Mouse (Mus musculus): Measurements from ENCODE around the gene Olfr641. TPM values are rescaled to one million over a fixed set of nuclear protein-coding genes. Genes with fewer than 3 reads are reported as not detected.

The Olfr641 gene
- total RNA-seq (2021) = not detected

GRCm38 (mm10) chr7:104035145-104035544, at the start of gene Olfr641:
Olfr641 (plus strand) TSS chr7:104035445.
- DNase-seq = no peak
- intact Hi-C loops (cut with DNase I) = no loop called here

- no peak for DNase-seq
- intact Hi-C loops (cut with DNase I) = no loop called here
These were observed 36.8 kb upstream of the Olfr641 start, which contains the start of gene Olfr638 for GRCm38 (mm10) chr7:103998446-103998845. Olfr638 (plus strand) TSS chr7:103998746.

DNA sequence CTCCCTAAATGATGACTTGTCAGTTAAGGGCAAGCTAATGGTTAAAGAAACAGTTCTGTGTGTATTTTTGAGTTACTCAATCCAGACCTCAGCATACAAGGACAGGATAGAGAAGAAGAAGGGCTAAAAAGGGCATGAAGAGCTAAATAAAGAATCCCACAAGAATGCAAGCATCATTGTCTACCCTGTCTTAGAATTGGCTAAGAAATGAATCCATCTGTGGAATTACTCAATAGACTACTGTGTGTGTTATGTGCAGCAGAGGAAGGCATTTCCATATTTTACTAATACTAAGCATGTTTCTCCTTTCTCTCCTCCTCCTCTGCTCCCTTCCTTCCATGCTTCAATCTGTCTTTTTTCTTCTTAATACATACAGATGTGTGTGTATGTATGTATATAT, 36.1 kb upstream of the Olfr641 start:
- intact Hi-C loops (cut with DNase I) = no loop called here
- no peak for DNase-seq

- intact Hi-C loops (cut with DNase I) = no loop called here
These were observed 18.0 kb upstream of the Olfr641 start, which contains the start of gene Olfr639 for GRCm38 (mm10) chr7:104017203-104017602. Olfr639 (minus strand) TSS chr7:104017303.

DNA sequence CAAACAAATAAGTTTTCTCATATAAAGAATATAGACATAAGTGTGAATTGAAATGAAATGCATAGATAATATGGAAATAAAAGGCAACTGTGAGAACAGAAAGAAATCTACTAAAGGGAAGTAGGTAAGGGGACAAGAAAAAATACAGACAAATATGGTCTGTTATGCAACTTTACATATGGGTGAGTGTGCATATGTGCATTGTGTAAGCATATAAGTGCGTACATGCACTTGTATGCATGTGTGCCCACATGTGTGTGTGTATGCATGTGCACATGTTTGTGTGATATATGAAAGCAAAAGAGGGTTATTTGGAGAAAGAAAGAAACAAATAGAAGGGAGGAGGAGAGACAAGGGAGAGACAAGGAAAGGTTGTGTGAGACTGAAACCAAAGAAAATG, 16.3 kb upstream of the Olfr641 start:
- DNase-seq = no peak

More at GRCm38 (mm10) chr7:104017203-104017602, 18.0 kb upstream of the Olfr641 start, which contains the start of gene Olfr639:
- DNase-seq = no peak

GRCm38 (mm10) chr7:104021651-104022050, 13.6 kb upstream of the Olfr641 start:
- DNase-seq = no peak
- intact Hi-C loops (cut with DNase I) = no loop called here

More for the DNA sequence above, 16.3 kb upstream of the Olfr641 start:
- intact Hi-C loops (cut with DNase I) = no loop called here

DNA sequence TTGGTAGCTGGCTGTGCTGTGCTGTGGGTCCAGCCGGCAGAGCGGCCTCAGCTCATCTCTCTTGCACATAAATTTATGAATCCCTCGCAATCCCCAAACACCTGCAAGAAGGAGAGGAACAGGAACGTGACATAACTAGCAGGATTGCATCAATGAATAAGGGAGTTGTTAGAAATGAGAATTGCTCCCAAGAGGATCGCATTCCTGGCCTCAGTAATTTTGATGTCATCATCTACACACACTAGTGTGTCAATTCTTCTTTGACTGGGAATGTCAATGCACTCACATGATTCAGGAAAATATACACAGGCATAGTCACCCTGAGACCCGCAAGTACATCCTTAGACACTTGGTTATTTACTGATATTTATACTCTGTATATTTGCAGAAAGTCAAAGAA, 9.8 kb upstream of the Olfr641 start, which contains the start of gene Olfr640:
Olfr640 (minus strand) TSS at position 101 of the 400 bp plus-strand sequence.
- no peak for DNase-seq
- intact Hi-C loops (cut with DNase I) = no loop called here

- no peak for DNase-seq
- intact Hi-C loops (cut with DNase I) = no loop called here
These were observed 8.3 kb upstream of the Olfr641 start for GRCm38 (mm10) chr7:104026978-104027377.

GRCm38 (mm10) chr7:104050745-104051144, 15.5 kb downstream of the Olfr641 start:
- no peak for DNase-seq
- intact Hi-C loops (cut with DNase I) = no loop called here

GRCm38 (mm10) chr7:104052566-104052965, 17.3 kb downstream of the Olfr641 start, which contains the start of gene Olfr642:
Olfr642 (minus strand) TSS chr7:104052666.
- intact Hi-C loops (cut with DNase I) = no loop called here
- no peak for DNase-seq

- intact Hi-C loops (cut with DNase I) = no loop called here
- no peak for DNase-seq
These were observed 24.0 kb downstream of the Olfr641 start for GRCm38 (mm10) chr7:104059215-104059614.

GRCm38 (mm10) chr7:104061345-104061744, 26.1 kb downstream of the Olfr641 start, which contains the start of gene 4930516K23Rik:
4930516K23Rik (minus strand) TSS chr7:104061445.
- no peak for DNase-seq
- intact Hi-C loops (cut with DNase I) = no loop called here

DNA sequence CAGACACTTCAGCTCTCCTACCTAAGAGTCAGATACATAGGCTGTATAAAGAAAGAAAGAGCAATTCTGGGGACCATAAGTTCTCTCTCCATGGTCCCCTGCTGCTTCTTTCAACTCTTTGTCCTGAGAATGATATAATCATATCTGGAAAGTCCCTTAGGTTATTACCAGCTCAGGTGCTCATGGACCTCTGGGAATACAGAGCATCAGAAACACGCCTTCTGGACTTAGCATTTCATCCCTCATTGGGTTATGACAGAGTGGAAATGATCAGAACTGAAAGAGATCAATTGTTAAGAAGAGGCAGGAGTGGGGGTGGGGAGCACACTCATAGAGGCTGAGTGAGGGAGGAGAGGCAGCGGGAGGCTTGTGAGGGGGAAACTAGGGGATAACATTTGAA, 36.5 kb downstream of the Olfr641 start, which contains the start of gene Olfr644:
Olfr644 (minus strand) TSS at position 101 of the 400 bp plus-strand sequence.
- intact Hi-C loops (cut with DNase I) = no loop called here

GRCm38 (mm10) chr7:104085365-104085764, 50.1 kb downstream of the Olfr641 start, which contains the start of gene Olfr645:
Olfr645 (minus strand) TSS chr7:104085465.
- intact Hi-C loops (cut with DNase I) = no loop called here
- DNase-seq = no peak

More for the DNA sequence above, 36.5 kb downstream of the Olfr641 start, which contains the start of gene Olfr644:
- DNase-seq = no peak

Other genes starting within 250 kb of the Olfr641 start
- gene Olfr67, start 243.6 kb upstream of the Olfr641 start, total RNA-seq (2021) = not detected
- gene Hbb-bt, start 221.4 kb upstream of the Olfr641 start, total RNA-seq (2021) = 1,000 to 10,000 TPM; 1,102 to 1,464 TPM
- gene Hbb-bs, start 207.3 kb upstream of the Olfr641 start, total RNA-seq (2021) = over 10,000 TPM in 1 of 2 experiments, 1,000 to 10,000 TPM in 1; 9,168 to 11,645 TPM
- gene Hbb-bh2, start 194.9 kb upstream of the Olfr641 start, total RNA-seq (2021) = not detected
- not detected for gene Hbb-bh1, start 192.3 kb upstream of the Olfr641 start, total RNA-seq (2021)
- gene Hbb-y, start 182.2 kb upstream of the Olfr641 start, total RNA-seq (2021) = not detected
- gene Olfr66, start 149.2 kb upstream of the Olfr641 start, total RNA-seq (2021) = not detected
- gene Olfr64, start 141.0 kb upstream of the Olfr641 start, total RNA-seq (2021) = not detected
- gene Olfr65, start 132.0 kb upstream of the Olfr641 start, total RNA-seq (2021) = not detected
- gene Olfr631, start 106.6 kb upstream of the Olfr641 start, total RNA-seq (2021) = not detected
- not detected for gene Olfr632, start 101.1 kb upstream of the Olfr641 start, total RNA-seq (2021)
- not detected for gene Olfr633, start 91.0 kb upstream of the Olfr641 start, total RNA-seq (2021)
- not detected for gene Olfr635, start 64.3 kb upstream of the Olfr641 start, total RNA-seq (2021)
- not detected for gene Olfr638, start 36.7 kb upstream of the Olfr641 start, total RNA-seq (2021)
- gene Olfr639, start 18.1 kb upstream of the Olfr641 start, total RNA-seq (2021) = not detected
- not detected for gene Olfr640, start 9.9 kb upstream of the Olfr641 start, total RNA-seq (2021)
- not detected for gene Olfr642, start 17.2 kb downstream of the Olfr641 start, total RNA-seq (2021)
- not detected for gene 4930516K23Rik, start 26.0 kb downstream of the Olfr641 start, total RNA-seq (2021)
- not detected for gene Olfr644, start 36.4 kb downstream of the Olfr641 start, total RNA-seq (2021)
- not detected for gene Olfr645, start 50.0 kb downstream of the Olfr641 start, total RNA-seq (2021)
- not detected for gene Olfr646, start 69.4 kb downstream of the Olfr641 start, total RNA-seq (2021)
- not detected for gene Ubqln5, start 94.4 kb downstream of the Olfr641 start, total RNA-seq (2021)
- not detected for gene Olfr643, start 102.0 kb downstream of the Olfr641 start, total RNA-seq (2021)
- gene Ubqln3, start 107.8 kb downstream of the Olfr641 start, total RNA-seq (2021) = not detected
- not detected for gene Ubqlnl, start 115.1 kb downstream of the Olfr641 start, total RNA-seq (2021)
- gene Olfm5, start 129.4 kb downstream of the Olfr641 start, total RNA-seq (2021) = not detected
- gene Olfr648, start 147.9 kb downstream of the Olfr641 start, total RNA-seq (2021) = not detected
- not detected for gene Olfr649, start 160.5 kb downstream of the Olfr641 start, total RNA-seq (2021)
- gene Trim6, start 183.3 kb downstream of the Olfr641 start, total RNA-seq (2021) = under 1 TPM; 0.14 to 0.89 TPM
- gene Trim34a, start 209.0 kb downstream of the Olfr641 start, total RNA-seq (2021) = 1 to 10 TPM; 4.0 to 6.1 TPM

All from heart, postnatal 36 days (tissue).